Mouse (Mus musculus) kidney, adult 8-10 months (tissue): ENCODE measurements around the gene Stx18.

Experiments
- DNase-seq, 2 experiments: peaks; one replicate each; pipeline ENCODE4 v3.0.0; 2022

Gene Stx18

GRCm38 (mm10) chr5:38137163-38137562 is 98.6 kb downstream of the Stx18 start:
- DNase-seq = no peak

- DNase-seq = peak; percentile 54
Measured at GRCm38 (mm10) chr5:38140893-38141292, 102.4 kb downstream of the Stx18 start.

DNA sequence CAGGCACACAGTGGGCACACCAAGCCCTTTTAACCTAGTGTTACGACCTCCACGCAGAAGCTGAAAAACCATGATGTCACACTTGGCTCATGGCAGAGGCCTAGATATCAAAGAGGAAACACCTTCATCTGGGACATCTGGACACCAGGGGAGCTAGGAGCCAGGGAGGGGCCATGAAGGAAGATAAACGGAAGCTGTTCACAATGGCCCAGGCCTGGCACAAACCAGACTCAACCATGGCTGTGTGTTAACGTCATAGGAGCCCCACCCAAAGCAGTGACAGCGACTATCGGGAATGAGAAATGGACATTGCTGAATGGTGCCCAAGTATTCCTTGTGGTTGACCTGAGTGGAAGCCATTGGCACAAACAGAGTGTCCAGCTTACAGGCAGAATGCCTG is 108.0 kb downstream of the Stx18 start:
- DNase-seq = peak; percentile 28 to 38

DNA sequence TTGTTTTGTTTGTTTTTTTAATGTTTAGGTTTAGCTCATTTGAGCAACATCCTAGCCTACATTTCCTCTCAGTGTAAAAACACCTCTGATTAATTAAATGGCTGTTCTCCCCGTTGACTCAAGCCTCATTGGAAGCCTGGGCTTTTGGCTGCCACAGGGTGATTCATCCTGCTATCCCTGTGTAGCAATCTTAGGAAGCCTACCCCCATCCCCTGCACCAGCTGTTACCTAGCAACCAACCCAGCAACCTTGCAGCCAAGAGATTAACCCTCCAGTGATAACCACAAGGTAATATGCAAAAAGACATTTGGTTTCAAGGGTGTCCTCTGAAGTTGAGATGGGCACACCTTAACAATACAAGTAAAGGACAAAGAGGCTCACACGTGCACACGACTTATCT is 112.7 kb downstream of the Stx18 start:
- no peak for DNase-seq

- DNase-seq = no peak
Measured at GRCm38 (mm10) chr5:38152201-38153108, 113.9 kb downstream of the Stx18 start.

DNA sequence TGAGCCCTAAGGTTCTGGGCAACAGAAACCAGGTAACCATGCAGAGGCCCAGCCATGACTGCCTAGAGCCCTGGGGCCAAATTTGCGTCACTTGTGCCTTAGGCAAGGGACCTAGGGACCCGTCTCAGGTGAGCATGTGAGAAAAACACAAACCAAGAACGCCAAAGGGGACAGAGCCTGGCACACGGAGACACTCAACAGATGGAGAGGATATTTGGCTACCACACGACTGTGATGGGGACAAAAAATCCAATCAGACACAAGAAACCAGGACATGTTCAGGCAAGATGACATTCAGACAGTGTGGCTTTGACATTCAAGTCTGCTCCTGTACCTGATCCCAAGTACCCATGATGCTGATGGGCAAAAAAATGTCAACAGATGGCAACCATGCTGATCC is 115.1 kb downstream of the Stx18 start:
- DNase-seq = no peak

DNA sequence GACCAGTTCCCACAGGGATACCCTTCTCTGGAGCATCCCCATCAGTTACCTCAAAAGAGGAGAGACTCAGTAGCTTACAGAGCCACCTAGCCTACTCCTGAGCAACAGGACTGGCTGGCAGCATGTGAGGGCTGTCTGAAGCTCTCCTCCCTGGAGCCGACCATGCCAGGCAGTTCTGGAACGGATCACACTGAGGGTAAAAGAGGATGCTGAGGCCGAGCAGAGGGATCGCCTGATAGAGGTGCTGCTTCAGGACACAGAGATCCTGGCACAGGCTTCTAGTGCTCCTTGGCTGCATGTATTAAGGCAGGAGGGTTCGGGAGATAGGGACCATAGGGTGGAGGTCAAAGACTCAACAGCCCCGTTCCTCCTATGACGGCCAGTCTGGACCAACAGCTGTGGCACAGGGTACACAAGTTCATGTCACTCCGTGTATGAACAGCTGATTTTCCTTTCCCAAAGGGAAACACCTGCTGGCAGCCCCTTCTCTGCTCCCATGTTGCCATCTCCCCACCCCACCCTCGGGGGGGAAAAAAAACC is 119.0 kb downstream of the Stx18 start:
- DNase-seq = no peak

DNA sequence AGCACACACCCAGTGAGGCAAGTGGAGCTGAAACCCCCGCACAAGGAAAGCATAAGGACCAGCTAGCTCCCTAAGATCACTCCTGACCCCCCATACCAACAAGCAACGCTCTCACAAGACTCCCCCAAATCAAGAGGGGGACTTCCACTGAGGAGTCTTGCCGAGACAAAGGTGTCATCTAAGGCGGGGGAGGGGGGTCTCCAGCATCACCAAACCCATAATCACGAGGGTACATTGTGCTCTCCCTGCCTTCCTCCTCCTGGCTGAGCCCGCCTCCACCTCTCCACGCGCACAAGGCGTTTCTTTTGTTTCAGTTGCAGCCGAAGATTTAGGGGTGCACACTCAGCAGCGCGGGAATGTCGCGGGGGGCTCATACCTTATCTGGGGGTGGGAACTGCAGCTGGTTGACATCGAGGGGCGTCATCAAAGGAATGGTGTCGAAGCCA is 120.0 kb downstream of the Stx18 start:
- no peak for DNase-seq

GRCm38 (mm10) chr5:38158947-38159633 is 120.5 kb downstream of the Stx18 start:
- peak in 1 of 2 experiments; percentile 31 for DNase-seq

DNA sequence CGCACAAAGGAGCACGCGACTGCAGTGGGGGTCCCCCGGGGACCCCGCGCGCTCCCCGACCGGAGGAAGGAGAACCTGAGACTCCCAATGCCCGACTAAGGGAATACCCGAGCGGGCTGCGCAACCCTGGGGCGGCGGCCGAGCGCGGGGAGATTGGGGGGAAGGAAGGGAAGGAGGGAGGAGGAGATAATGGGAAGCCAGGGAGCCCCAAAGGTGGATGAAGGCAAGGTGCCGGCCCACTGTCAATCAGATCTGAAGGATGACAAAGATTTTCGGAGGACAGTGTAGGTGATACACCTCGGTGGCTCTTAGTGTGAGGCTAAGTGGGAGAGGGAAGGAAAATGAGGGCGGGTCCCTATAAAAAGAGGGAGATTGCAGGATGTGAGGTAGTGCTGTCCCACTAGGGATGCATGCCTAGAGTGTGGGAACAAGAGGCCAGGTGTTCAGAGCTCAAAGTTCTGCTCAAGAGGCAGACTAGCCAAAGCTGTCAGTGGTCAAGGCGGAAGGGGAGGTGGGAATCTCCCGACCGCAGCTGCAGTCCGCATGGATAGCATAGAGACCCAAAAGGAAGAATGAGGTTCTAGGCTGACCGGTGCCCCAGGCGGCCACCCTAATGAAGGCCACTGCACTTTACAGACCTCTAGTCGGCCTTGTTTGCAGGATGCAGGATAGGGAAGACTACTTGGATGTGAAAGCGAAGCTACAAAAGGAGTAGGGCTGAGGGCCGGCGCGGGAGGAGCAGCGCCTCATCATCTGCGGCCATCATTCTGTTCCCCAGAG is 121.3 kb downstream of the Stx18 start, which contains the start of gene Nsg1:
Nsg1 (minus strand) TSS at position 274 of the 780 bp plus-strand sequence.
- DNase-seq = no peak

DNA sequence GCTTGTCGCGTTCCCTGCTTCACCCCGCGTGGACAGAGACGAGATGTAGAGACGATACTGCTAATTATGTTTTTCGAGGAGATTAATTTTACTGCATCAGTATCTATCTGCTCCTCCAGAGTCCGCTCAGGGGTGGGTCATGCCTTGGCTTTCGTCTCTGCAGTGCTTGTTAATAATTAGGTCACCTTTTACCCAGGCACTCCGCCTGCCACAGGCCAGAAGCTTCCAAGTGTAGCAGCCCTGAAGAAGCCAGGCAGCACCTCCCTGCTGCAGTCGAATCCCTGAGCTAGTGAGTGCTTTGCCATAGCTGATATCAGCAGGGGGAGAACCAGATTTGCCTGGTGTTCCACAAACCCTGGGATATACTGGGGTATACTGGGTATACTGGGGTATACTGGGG is 130.0 kb downstream of the Stx18 start:
- peak; percentile 16 to 20 for DNase-seq

DNA sequence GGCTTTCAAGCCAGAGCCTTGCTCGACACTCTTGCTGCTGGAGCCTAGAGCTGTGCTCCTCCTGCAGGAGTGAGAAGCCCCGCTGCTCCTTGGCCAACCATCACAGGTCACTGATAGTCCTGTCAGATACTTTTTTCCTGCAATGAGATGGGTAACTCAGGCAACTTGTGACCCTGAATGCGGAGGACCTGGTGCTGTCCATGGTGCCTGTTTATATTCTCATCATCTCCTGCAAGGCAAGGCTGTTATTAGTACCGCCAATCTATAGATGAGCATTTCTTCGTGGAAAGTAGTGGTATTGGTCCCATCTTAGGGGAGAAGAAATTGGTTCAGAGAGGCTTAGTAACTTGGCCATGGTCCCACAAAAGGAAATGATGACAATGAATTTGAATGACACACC is 135.2 kb downstream of the Stx18 start:
- DNase-seq = no peak

- DNase-seq = no peak
Measured at GRCm38 (mm10) chr5:38174256-38174912, 135.8 kb downstream of the Stx18 start.

GRCm38 (mm10) chr5:38184688-38185285 is 146.2 kb downstream of the Stx18 start:
- no peak for DNase-seq

DNA sequence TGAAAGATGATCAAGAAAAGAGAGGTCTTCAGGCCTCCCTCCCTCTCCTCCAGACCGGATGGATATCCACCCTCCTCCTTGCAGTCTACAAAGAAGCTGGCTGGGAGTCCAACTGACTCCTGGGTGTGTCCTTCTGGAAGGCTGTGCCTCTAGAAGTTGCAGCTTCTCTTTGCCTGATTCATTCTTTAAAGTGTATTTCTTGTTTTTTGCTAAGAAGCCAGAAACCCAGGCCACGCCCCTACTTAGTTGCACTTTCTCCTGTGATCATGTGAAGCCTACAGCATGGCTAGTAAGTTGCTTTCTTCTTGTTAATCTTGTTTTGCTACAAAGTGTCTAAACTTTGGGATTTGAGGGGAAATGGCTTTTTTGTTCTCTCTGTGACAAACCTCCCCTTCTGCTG is 148.5 kb downstream of the Stx18 start:
- no peak for DNase-seq
